Mouse (Mus musculus): ENCODE measurements around the gene Msx2. TPM values are rescaled to one million over a fixed set of nuclear protein-coding genes. Genes with fewer than 3 reads are reported as not detected.

Gene Msx2
- polyA plus RNA-seq, 1 experiment from 2014 or later = 2.0 TPM

- no peaks in the 10 kb centered on the region for H3K9me3 ChIP-seq (ENCODE audit: control insufficient read depth, low read length)
- H3K36me3 ChIP-seq (ENCODE audit: control insufficient read depth, insufficient read depth, low read length) = no peaks in the 10 kb centered on the region
- no peak for ATAC-seq (ENCODE audit: low FRiP score, low TSS enrichment)
- TF ChIP-seq CTCF (IDR thresholded peaks at IDR 0.05; ENCODE audit: low read depth) (no peak), EP300 (optimal IDR thresholded peaks at IDR 0.05) (no peak)
- 59% methylated on average over 5 of the region's 5 CpGs for WGBS
- H3K9ac ChIP-seq (ENCODE audit: low read length) = no peak overlapping the region
- no peaks in the 10 kb centered on the region for H3K4me1 ChIP-seq (replicated peaks; ENCODE audit: control insufficient read depth, insufficient read depth)
- no peaks in the 10 kb centered on the region for H3K27me3 ChIP-seq (ENCODE audit: control insufficient read depth, insufficient read depth, low read length)
- no peak for DNase-seq (ENCODE audit: low spot score)
- H3K4me2 ChIP-seq (replicated peaks; ENCODE audit: low read depth) = no peak overlapping the region
- H3K4me3 ChIP-seq (ENCODE audit: low read depth, low read length) = no peak overlapping the region
- H3K27ac ChIP-seq (replicated peaks) = no peak overlapping the region
These were observed 31.4 kb downstream of the Msx2 start for GRCm38 (mm10) chr13:53441307-53442028.

DNA sequence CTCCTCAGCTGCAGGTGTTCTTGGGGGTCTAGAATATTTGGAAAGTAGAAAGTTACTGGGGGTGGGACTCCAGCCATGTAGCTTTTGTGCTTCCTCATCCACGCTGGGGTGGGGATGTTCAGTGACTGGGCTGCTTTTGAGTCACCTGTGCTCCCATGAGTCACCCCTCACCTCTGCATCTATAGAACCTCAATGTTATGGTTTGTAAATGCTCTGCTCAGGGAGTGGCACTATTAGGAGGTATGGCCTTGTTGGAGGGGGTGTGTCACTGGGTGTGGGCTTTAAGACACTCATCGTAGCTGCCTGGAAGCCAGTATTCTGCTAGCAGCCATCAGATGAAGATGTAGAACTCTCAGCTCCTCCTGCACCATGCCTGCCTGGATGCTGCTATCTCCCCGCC lies 32.9 kb downstream of the Msx2 start:
- ATAC-seq (ENCODE audit: low FRiP score, low TSS enrichment) = 0 out of 2 replicates have a peak, but pooled peaks have one; percentile 59
- no peaks in the 10 kb centered on the region for H3K4me1 ChIP-seq (replicated peaks; ENCODE audit: control insufficient read depth, insufficient read depth)
- WGBS = 72% methylated on average over 3 of the region's 3 CpGs
- no peak overlapping the region for H3K4me3 ChIP-seq (ENCODE audit: low read depth, low read length)
- H3K9me3 ChIP-seq (ENCODE audit: control insufficient read depth, low read length) = no peaks in the 10 kb centered on the region
- no peaks in the 10 kb centered on the region for H3K36me3 ChIP-seq (ENCODE audit: control insufficient read depth, insufficient read depth, low read length)
- no peaks in the 10 kb centered on the region for H3K27me3 ChIP-seq (ENCODE audit: control insufficient read depth, insufficient read depth, low read length)
- H3K4me2 ChIP-seq (replicated peaks; ENCODE audit: low read depth) = no peak overlapping the region
- H3K27ac ChIP-seq (replicated peaks) = no peak overlapping the region
- TF ChIP-seq CTCF (IDR thresholded peaks at IDR 0.05; ENCODE audit: low read depth) (no peak), EP300 (optimal IDR thresholded peaks at IDR 0.05) (no peak)
- no peak overlapping the region for H3K9ac ChIP-seq (ENCODE audit: low read length)
- no peak for DNase-seq (ENCODE audit: low spot score)

DNA sequence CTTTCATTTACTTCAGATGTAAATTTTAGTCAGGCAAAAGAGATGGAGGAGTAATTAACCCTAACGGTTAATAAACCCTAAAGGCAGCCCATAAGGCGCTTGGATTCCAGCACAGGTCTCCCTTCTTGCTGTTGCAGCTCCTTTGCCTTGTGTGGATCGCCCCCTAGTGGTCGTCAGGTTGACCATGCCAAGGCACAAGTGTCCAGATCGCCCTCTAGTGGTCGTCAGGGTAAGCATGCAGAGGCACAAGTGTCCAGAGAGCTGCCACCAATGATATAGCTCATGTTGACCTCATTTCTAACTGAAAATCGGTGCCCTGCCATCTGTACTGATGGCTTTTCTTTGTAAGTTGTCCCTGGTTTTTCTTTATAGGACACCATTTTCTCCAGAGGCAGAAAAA lies 46.4 kb downstream of the Msx2 start:
- WGBS = 26% methylated on average over 7 of the region's 7 CpGs
- H3K4me3 ChIP-seq (ENCODE audit: low read depth, low read length) = no peak overlapping the region
- DNase-seq (ENCODE audit: low spot score) (peak; percentile 87), ATAC-seq (ENCODE audit: low FRiP score, low TSS enrichment) (0 out of 2 replicates have a peak, but pooled peaks have one; percentile 63)
- H3K4me2 ChIP-seq (replicated peaks; ENCODE audit: low read depth) = no peak overlapping the region
- no peaks in the 10 kb centered on the region for H3K36me3 ChIP-seq (ENCODE audit: control insufficient read depth, insufficient read depth, low read length)
- no peak overlapping the region for H3K27ac ChIP-seq (replicated peaks)
- no peaks in the 10 kb centered on the region for H3K9me3 ChIP-seq (ENCODE audit: control insufficient read depth, low read length)
- H3K9ac ChIP-seq (ENCODE audit: low read length) = no peak overlapping the region
- H3K27me3 ChIP-seq (ENCODE audit: control insufficient read depth, insufficient read depth, low read length) = no peaks in the 10 kb centered on the region
- H3K4me1 ChIP-seq (replicated peaks; ENCODE audit: control insufficient read depth, insufficient read depth) = no peaks in the 10 kb centered on the region
- TF ChIP-seq EP300 (optimal IDR thresholded peaks at IDR 0.05) = no peak
- peak; percentile 100 for TF ChIP-seq CTCF (IDR thresholded peaks at IDR 0.05; ENCODE audit: low read depth)

DNA sequence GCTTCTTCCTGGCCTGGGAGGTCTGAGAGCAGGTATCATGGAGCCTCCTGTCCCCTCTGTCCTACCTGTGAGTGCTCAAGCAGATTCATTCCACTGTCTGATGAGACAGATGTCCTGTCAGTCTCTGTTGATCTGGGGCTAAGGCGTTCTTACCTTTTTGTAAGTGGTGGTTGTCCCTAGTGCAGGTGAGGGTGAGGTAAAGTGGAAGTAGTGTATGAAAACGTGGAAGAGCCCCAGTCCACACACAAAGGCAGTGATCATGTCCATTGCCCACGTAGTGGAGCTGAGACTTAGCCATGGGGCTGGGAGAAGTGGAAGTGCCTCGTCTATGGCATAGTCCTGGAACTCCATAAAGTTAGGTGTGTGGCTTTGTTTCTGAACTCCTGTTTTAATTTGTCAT lies 51.7 kb downstream of the Msx2 start:
- Histone ChIP-seq H3K9ac (ENCODE audit: low read length) (no peak overlapping the region), H3K36me3 (ENCODE audit: control insufficient read depth, insufficient read depth, low read length) (no peaks in the 10 kb centered on the region), H3K4me3 (ENCODE audit: low read depth, low read length) (no peak overlapping the region), H3K27me3 (ENCODE audit: control insufficient read depth, insufficient read depth, low read length) (no peaks in the 10 kb centered on the region), H3K27ac (replicated peaks) (no peak overlapping the region), H3K4me1 (replicated peaks; ENCODE audit: control insufficient read depth, insufficient read depth) (no peaks in the 10 kb centered on the region), H3K9me3 (ENCODE audit: control insufficient read depth, low read length) (no peaks in the 10 kb centered on the region), H3K4me2 (replicated peaks; ENCODE audit: low read depth) (no peak overlapping the region)
- DNase-seq (ENCODE audit: low spot score) (no peak), ATAC-seq (ENCODE audit: low FRiP score, low TSS enrichment) (no peak)
- WGBS = 70% methylated on average over 4 of the region's 4 CpGs
- TF ChIP-seq EP300 (optimal IDR thresholded peaks at IDR 0.05) = no peak
- no peak for TF ChIP-seq CTCF (IDR thresholded peaks at IDR 0.05; ENCODE audit: low read depth)

DNA sequence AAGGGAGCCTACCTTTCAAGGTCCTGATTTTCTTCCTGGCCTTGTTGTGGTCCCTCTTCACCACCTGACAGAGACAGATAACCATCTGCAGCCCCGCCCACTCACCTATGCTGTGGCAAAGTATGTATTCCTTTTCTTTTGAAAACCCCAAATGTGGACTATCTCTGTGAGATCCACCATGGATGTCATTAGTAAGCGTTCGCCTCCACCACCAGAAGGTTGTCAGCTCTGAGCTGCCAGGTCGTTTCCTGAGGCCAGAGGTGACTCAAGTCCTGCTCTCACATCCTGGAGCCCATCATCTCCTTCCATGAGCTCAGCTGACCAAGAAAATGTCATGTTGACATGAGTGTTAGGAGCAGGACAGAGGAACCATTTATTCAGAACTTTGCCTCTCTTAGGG lies 52.1 kb downstream of the Msx2 start:
- ATAC-seq (ENCODE audit: low FRiP score, low TSS enrichment) (no peak), DNase-seq (ENCODE audit: low spot score) (no peak)
- Histone ChIP-seq H3K27me3 (ENCODE audit: control insufficient read depth, insufficient read depth, low read length) (no peaks in the 10 kb centered on the region), H3K9me3 (ENCODE audit: control insufficient read depth, low read length) (no peaks in the 10 kb centered on the region), H3K36me3 (ENCODE audit: control insufficient read depth, insufficient read depth, low read length) (no peaks in the 10 kb centered on the region), H3K27ac (replicated peaks) (no peak overlapping the region), H3K4me2 (replicated peaks; ENCODE audit: low read depth) (no peak overlapping the region), H3K9ac (ENCODE audit: low read length) (no peak overlapping the region), H3K4me3 (ENCODE audit: low read depth, low read length) (no peak overlapping the region), H3K4me1 (replicated peaks; ENCODE audit: control insufficient read depth, insufficient read depth) (no peaks in the 10 kb centered on the region)
- WGBS = 68% methylated on average over 4 of the region's 4 CpGs
- TF ChIP-seq EP300 (optimal IDR thresholded peaks at IDR 0.05) = no peak
- no peak for TF ChIP-seq CTCF (IDR thresholded peaks at IDR 0.05; ENCODE audit: low read depth)

GRCm38 (mm10) chr13:53419681-53420080 lies 53.2 kb downstream of the Msx2 start:
- Histone ChIP-seq H3K27ac (replicated peaks) (no peak overlapping the region), H3K36me3 (ENCODE audit: control insufficient read depth, insufficient read depth, low read length) (no peaks in the 10 kb centered on the region), H3K4me2 (replicated peaks; ENCODE audit: low read depth) (no peak overlapping the region), H3K9me3 (ENCODE audit: control insufficient read depth, low read length) (no peaks in the 10 kb centered on the region), H3K27me3 (ENCODE audit: control insufficient read depth, insufficient read depth, low read length) (no peaks in the 10 kb centered on the region), H3K4me1 (replicated peaks; ENCODE audit: control insufficient read depth, insufficient read depth) (no peaks in the 10 kb centered on the region; the same call in 1 of the 2 replicates), H3K4me3 (ENCODE audit: low read depth, low read length) (no peak overlapping the region), H3K9ac (ENCODE audit: low read length) (no peak overlapping the region)
- 83% methylated on average over 8 of the region's 8 CpGs for WGBS
- TF ChIP-seq CTCF (IDR thresholded peaks at IDR 0.05; ENCODE audit: low read depth) = no peak
- no peak for TF ChIP-seq EP300 (optimal IDR thresholded peaks at IDR 0.05)
- ATAC-seq (ENCODE audit: low FRiP score, low TSS enrichment) (no peak), DNase-seq (ENCODE audit: low spot score) (no peak)

Data from stomach, postnatal 0 days (tissue).